Mouse (Mus musculus) bone marrow macrophage, adult 2 months (primary cell): ENCODE measurements around the gene Dapl1.

Experiments used
- CTCF ChIP-seq: IDR thresholded peaks from 2 replicates; pipeline ENCODE4 v1.5.1; 2012; ENCODE audit warnings: low read depth, mild to moderate bottlenecking, low read length, moderate library complexity
- POLR2A ChIP-seq: IDR thresholded peaks from 2 replicates; pipeline ENCODE4 v1.6.1; 2012; ENCODE audit warnings: mild to moderate bottlenecking, low read depth, low read length, borderline replicate concordance

DNA sequence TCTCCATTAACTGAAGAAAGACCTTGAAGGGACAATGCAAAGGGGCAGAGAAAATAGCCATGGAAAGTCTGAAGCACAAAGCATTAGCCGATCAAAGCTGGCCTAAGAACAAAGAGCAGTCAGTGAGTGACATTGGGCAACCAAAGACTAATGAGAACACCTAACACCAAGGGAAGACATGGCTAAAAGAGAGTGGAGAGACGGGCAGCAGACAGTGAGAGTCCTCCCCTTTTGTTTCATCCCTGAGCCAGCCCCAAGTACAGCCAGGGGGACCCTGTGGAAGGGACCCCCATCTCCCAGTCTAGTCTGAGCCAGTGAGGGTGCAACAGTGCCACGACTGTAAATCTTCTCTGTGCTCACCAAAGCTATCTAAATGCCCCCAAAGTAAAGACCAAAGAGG is 32.4 kb upstream of the Dapl1 start:
- TF ChIP-seq POLR2A (no peak), CTCF (no peak)
